Mouse (Mus musculus) cerebellum, adult 2 months (tissue): Measurements from ENCODE around the gene Gm49384.

ENCODE experiments used
- CTCF ChIP-seq: fragments of 200-500 bp; IDR thresholded peaks from 2 replicates; pipeline ENCODE4 v1.5.1; 2011; ENCODE audit warnings: low read depth, mild to moderate bottlenecking, control low read depth, low read length, moderate library complexity, borderline replicate concordance; ENCODE audit not compliant: insufficient read depth
- POLR2A ChIP-seq: fragments of 200-500 bp; IDR thresholded peaks from 2 replicates; pipeline ENCODE4 v1.6.1; 2011; ENCODE audit warnings: low read length, control low read depth, borderline replicate concordance; ENCODE audit not compliant: insufficient read depth

- TF ChIP-seq POLR2A (no peak), CTCF (no peak)
These were observed 46.7 kb upstream of the Gm49384 start for GRCm38 (mm10) chr12:69250756-69251155.
